Mouse (Mus musculus) testis, adult 2 months (tissue): ENCODE measurements around the gene Dpm3.

Source experiments
- CTCF ChIP-seq: fragments of 200-500 bp; IDR thresholded peaks from 2 replicates; pipeline ENCODE4 v1.5.1; 2012; ENCODE audit warnings: low read depth, mild to moderate bottlenecking, inconsistent platforms, low read length, moderate library complexity; ENCODE audit not compliant: control insufficient read depth, insufficient read depth, insufficient replicate concordance
- POLR2A ChIP-seq: fragments of 200-500 bp; IDR thresholded peaks from 2 replicates; pipeline ENCODE4 v1.6.1; 2012; ENCODE audit warnings: low read depth, mild to moderate bottlenecking, inconsistent platforms, low read length, moderate library complexity; ENCODE audit not compliant: control insufficient read depth

DNA sequence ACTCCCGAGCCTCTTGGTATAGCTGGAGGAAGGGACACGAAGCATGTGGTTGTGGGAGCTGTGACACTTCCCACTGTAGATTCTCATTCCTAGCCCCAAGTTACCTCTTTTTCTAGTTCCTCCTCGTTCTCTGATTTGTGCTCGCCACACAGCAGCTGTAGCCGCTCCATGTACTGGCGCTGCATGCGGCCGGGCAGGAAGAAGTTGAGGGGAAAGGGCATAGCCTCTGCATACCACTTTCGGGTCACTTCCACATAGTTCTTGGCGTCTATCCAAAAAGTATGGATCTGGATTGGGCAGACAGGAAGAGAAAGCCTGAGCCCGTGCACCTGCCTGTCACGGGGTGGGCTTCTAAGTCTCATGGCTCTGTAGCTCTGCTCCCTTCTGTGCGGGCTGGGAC is 49.0 kb upstream of the Dpm3 start:
- no peak for TF ChIP-seq CTCF
- TF ChIP-seq POLR2A = no peak
